Mouse (Mus musculus): ENCODE results near the gene Dnm1l. TPM values are rescaled to one million over a fixed set of nuclear protein-coding genes. Genes with fewer than 3 reads are reported as not detected.
A peak's percentile ranks its signal among the peaks of the same experiment; 100 is the strongest.
"Not testable (repeated sequence)": the region's sequence is repeated elsewhere in the genome, so short reads cannot be mapped to it uniquely, and the experiment has no call there.

Gene Dnm1l
- polyA plus RNA-seq (2011; ENCODE audit: insufficient read depth, insufficient read length, low read depth, missing spikeins), result 210 and 221 TPM in 2 replicates

- peak within 1 kb of the TSS; percentile 99 for H3K4me3 ChIP-seq (ENCODE audit: low read depth, low read length)
- no peaks in the 10 kb centered on the region; the same call in 1 of the 2 replicates for H3K9me3 ChIP-seq (replicated peaks; ENCODE audit: control insufficient read depth, insufficient read depth, low read length, poor library complexity, severe bottlenecking)
- peak within 1 kb of the TSS; percentile 53 for H3K27ac ChIP-seq (ENCODE audit: insufficient read depth, low read length)
- peak within 1 kb of the TSS; percentile 70 for H3K9ac ChIP-seq (ENCODE audit: low read depth, poor library complexity, severe bottlenecking)
- H3K27me3 ChIP-seq (ENCODE audit: control insufficient read depth, insufficient read depth, low read length, poor library complexity, severe bottlenecking), result no peaks in the 10 kb centered on the region
- H3K4me1 ChIP-seq (ENCODE audit: control insufficient read depth, insufficient read depth, low read length), result no peaks in the 10 kb centered on the region
- TF ChIP-seq POLR2A (IDR thresholded peaks at IDR 0.05; ENCODE audit: insufficient read depth, low read length) (peak; percentile 86), CTCF (IDR thresholded peaks at IDR 0.05; ENCODE audit: low read depth, low read length) (no peak)
- no peaks in the 10 kb centered on the region for H3K36me3 ChIP-seq (ENCODE audit: control insufficient read depth, insufficient read depth, low read length, poor library complexity, severe bottlenecking)
These were observed at the start of gene Dnm1l for GRCm38 (mm10) chr16:16358481-16359100. Dnm1l (minus strand) TSS chr16:16358959.

GRCm38 (mm10) chr16:16367217-16367616 is 8.5 kb upstream of the Dnm1l start:
- H3K4me1 ChIP-seq (ENCODE audit: control insufficient read depth, insufficient read depth, low read length); H3K4me3 ChIP-seq (ENCODE audit: low read depth, low read length); H3K27me3 ChIP-seq (ENCODE audit: control insufficient read depth, insufficient read depth, low read length, poor library complexity, severe bottlenecking); H3K9ac ChIP-seq (ENCODE audit: low read depth, poor library complexity, severe bottlenecking); H3K36me3 ChIP-seq (ENCODE audit: control insufficient read depth, insufficient read depth, low read length, poor library complexity, severe bottlenecking); H3K9me3 ChIP-seq (replicated peaks; ENCODE audit: control insufficient read depth, insufficient read depth, low read length, poor library complexity, severe bottlenecking): not testable (repeated sequence)
- peak; percentile 84 for TF ChIP-seq EP300 (IDR thresholded peaks at IDR 0.05; ENCODE audit: insufficient read depth, low read depth, low read length)
- peak overlapping the region; percentile 93 for H3K27ac ChIP-seq (ENCODE audit: insufficient read depth, low read length)

- Histone ChIP-seq H3K9ac (ENCODE audit: low read depth, poor library complexity, severe bottlenecking) (peak overlapping the region; percentile 70; the same call in 1 of the 2 replicates), H3K27ac (ENCODE audit: insufficient read depth, low read length) (peak overlapping the region; percentile 28; the same call in 1 of the 2 replicates), H3K4me3 (ENCODE audit: low read depth, low read length) (peak overlapping the region; percentile 46)
- not testable (repeated sequence) for H3K4me1 ChIP-seq (ENCODE audit: control insufficient read depth, insufficient read depth, low read length); H3K27me3 ChIP-seq (ENCODE audit: control insufficient read depth, insufficient read depth, low read length, poor library complexity, severe bottlenecking); H3K36me3 ChIP-seq (ENCODE audit: control insufficient read depth, insufficient read depth, low read length, poor library complexity, severe bottlenecking); H3K9me3 ChIP-seq (replicated peaks; ENCODE audit: control insufficient read depth, insufficient read depth, low read length, poor library complexity, severe bottlenecking)
These were observed 333 bp upstream of the Dnm1l start for GRCm38 (mm10) chr16:16359101-16359482.

GRCm38 (mm10) chr16:16357908-16358307 is 851 bp downstream of the Dnm1l start:
- Histone ChIP-seq H3K4me3 (ENCODE audit: low read depth, low read length) (peak overlapping the region; percentile 96), H3K27me3 (ENCODE audit: control insufficient read depth, insufficient read depth, low read length, poor library complexity, severe bottlenecking) (no peaks in the 10 kb centered on the region), H3K9me3 (replicated peaks; ENCODE audit: control insufficient read depth, insufficient read depth, low read length, poor library complexity, severe bottlenecking) (peaks cover 4% of the 10 kb centered on the region), H3K36me3 (ENCODE audit: control insufficient read depth, insufficient read depth, low read length, poor library complexity, severe bottlenecking) (no peaks in the 10 kb centered on the region), H3K4me1 (ENCODE audit: control insufficient read depth, insufficient read depth, low read length) (no peaks in the 10 kb centered on the region), H3K9ac (ENCODE audit: low read depth, poor library complexity, severe bottlenecking) (peak overlapping the region; percentile 70), H3K27ac (ENCODE audit: insufficient read depth, low read length) (peak overlapping the region; percentile 8)
- TF ChIP-seq CTCF (IDR thresholded peaks at IDR 0.05; ENCODE audit: low read depth, low read length) (peak; percentile 23), POLR2A (IDR thresholded peaks at IDR 0.05; ENCODE audit: insufficient read depth, low read length) (no peak), EP300 (IDR thresholded peaks at IDR 0.05; ENCODE audit: insufficient read depth, low read depth, low read length) (no peak)

GRCm38 (mm10) chr16:16346420-16346819 is 12.3 kb downstream of the Dnm1l start:
- TF ChIP-seq EP300 (IDR thresholded peaks at IDR 0.05; ENCODE audit: insufficient read depth, low read depth, low read length) (no peak), POLR2A (IDR thresholded peaks at IDR 0.05; ENCODE audit: insufficient read depth, low read length) (no peak), CTCF (IDR thresholded peaks at IDR 0.05; ENCODE audit: low read depth, low read length) (no peak)
- Histone ChIP-seq H3K9me3 (replicated peaks; ENCODE audit: control insufficient read depth, insufficient read depth, low read length, poor library complexity, severe bottlenecking) (no peaks in the 10 kb centered on the region), H3K9ac (ENCODE audit: low read depth, poor library complexity, severe bottlenecking) (no peak overlapping the region)

GRCm38 (mm10) chr16:16325775-16326336 is 32.9 kb downstream of the Dnm1l start:
- H3K27ac ChIP-seq (ENCODE audit: insufficient read depth, low read length), result no peak overlapping the region
- no peaks in the 10 kb centered on the region for H3K9me3 ChIP-seq (replicated peaks; ENCODE audit: control insufficient read depth, insufficient read depth, low read length, poor library complexity, severe bottlenecking)
- H3K36me3 ChIP-seq (ENCODE audit: control insufficient read depth, insufficient read depth, low read length, poor library complexity, severe bottlenecking), result peaks cover 48% of the 10 kb centered on the region
- TF ChIP-seq CTCF (IDR thresholded peaks at IDR 0.05; ENCODE audit: low read depth, low read length), result no peak
- TF ChIP-seq EP300 (IDR thresholded peaks at IDR 0.05; ENCODE audit: insufficient read depth, low read depth, low read length), result no peak
- TF ChIP-seq POLR2A (IDR thresholded peaks at IDR 0.05; ENCODE audit: insufficient read depth, low read length), result no peak
- no peak overlapping the region for H3K9ac ChIP-seq (ENCODE audit: low read depth, poor library complexity, severe bottlenecking)
- H3K4me3 ChIP-seq (ENCODE audit: low read depth, low read length), result no peak overlapping the region
- no peaks in the 10 kb centered on the region for H3K4me1 ChIP-seq (ENCODE audit: control insufficient read depth, insufficient read depth, low read length)
- no peaks in the 10 kb centered on the region for H3K27me3 ChIP-seq (ENCODE audit: control insufficient read depth, insufficient read depth, low read length, poor library complexity, severe bottlenecking)

More at GRCm38 (mm10) chr16:16346420-16346819, 12.3 kb downstream of the Dnm1l start:
- Histone ChIP-seq H3K4me1 (ENCODE audit: control insufficient read depth, insufficient read depth, low read length) (no peaks in the 10 kb centered on the region), H3K27me3 (ENCODE audit: control insufficient read depth, insufficient read depth, low read length, poor library complexity, severe bottlenecking) (no peaks in the 10 kb centered on the region), H3K4me3 (ENCODE audit: low read depth, low read length) (no peak overlapping the region), H3K27ac (ENCODE audit: insufficient read depth, low read length) (no peak overlapping the region), H3K36me3 (ENCODE audit: control insufficient read depth, insufficient read depth, low read length, poor library complexity, severe bottlenecking) (peaks cover 17% of the 10 kb centered on the region)
